Comparison of ENCODE assay signal across 9 mouse cellular contexts in the genomic region with DNA sequence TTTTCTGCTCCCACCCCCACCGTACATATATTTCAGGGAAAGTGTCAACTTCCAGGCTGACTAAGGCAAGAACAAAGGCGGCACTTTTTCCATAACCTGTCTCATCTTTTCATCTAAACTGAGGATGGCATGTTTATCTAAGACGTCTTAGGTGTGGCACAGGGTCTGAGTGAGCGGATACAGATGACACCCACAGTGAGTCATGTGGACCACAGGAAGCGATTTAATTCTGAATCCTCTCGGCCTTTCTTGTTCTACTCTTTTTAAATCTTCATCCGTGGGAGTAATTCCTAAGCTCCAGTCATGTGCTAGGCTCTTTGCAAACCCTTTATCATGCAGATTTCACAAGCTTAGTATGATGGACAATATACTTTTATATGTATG.
DNase-seq lines count a peak whose midpoint lies in the region; ATAC-seq lines count a peak whose summit lies in the region.
"Had no signal": no experiment of that assay in that cellular context is flagged by ENCODE, and none has a peak within 500 bp of the region (broad histone marks: within the 10 kb centered on the region; RNA-seq: fewer than 3 reads in every experiment).

No protein-coding gene starts in this region.

- no peak overlapping the region for H3K4me3 ChIP-seq in heart, embryonic 15.5 days
- H3K4me3 ChIP-seq in lung, embryonic 16.5 days (ENCODE audit: low read length), result no peak overlapping the region
- H3K4me3 ChIP-seq in embryonic facial prominence, embryonic 12.5 days, result no peak overlapping the region
- no peak overlapping the region for H3K4me3 ChIP-seq in midbrain, embryonic 15.5 days
- H3K4me3 ChIP-seq: liver, embryonic 15.5 days had no signal

- H3K9me3 ChIP-seq in heart, embryonic 15.5 days (replicated peaks), result no peaks in the 10 kb centered on the region
- H3K9me3 ChIP-seq in lung, embryonic 16.5 days (ENCODE audit: control insufficient read depth, low read length), result no peaks in the 10 kb centered on the region
- no peaks in the 10 kb centered on the region for H3K9me3 ChIP-seq in embryonic facial prominence, embryonic 12.5 days
- H3K9me3 ChIP-seq in midbrain, embryonic 15.5 days, result no peaks in the 10 kb centered on the region
- H3K9me3 ChIP-seq: liver, embryonic 15.5 days had no signal

- H3K36me3 ChIP-seq in heart, embryonic 15.5 days, result no peaks in the 10 kb centered on the region
- no peaks in the 10 kb centered on the region for H3K36me3 ChIP-seq in lung, embryonic 16.5 days (ENCODE audit: control insufficient read depth, insufficient read depth, low read length)
- H3K36me3 ChIP-seq in embryonic facial prominence, embryonic 12.5 days, result no peaks in the 10 kb centered on the region
- H3K36me3 ChIP-seq in midbrain, embryonic 15.5 days (replicated peaks), result no peaks in the 10 kb centered on the region
- H3K36me3 ChIP-seq: liver, embryonic 15.5 days had no signal

- H3K4me1 ChIP-seq in heart, embryonic 15.5 days (replicated peaks), result peaks cover 12% of the 10 kb centered on the region
- H3K4me1 ChIP-seq in lung, embryonic 16.5 days (replicated peaks; ENCODE audit: control insufficient read depth, insufficient read depth, low read length), result peaks cover 16% of the 10 kb centered on the region
- peaks cover 23% of the 10 kb centered on the region for H3K4me1 ChIP-seq in embryonic facial prominence, embryonic 12.5 days
- peaks cover 12% of the 10 kb centered on the region for H3K4me1 ChIP-seq in midbrain, embryonic 15.5 days
- H3K4me1 ChIP-seq: liver, embryonic 15.5 days had no signal

- DNase-seq in heart, adult 9 months (ENCODE audit: low spot score in 2 of 2), result no peak
- no peak for DNase-seq in lung, postnatal 14 days
- no peak for DNase-seq in Muller cell, postnatal 12 days (ENCODE audit: inconsistent ontology term)
- no peak for DNase-seq in thymus, postnatal 0 days (ENCODE audit: low spot score)

- ATAC-seq in heart, embryonic 15.5 days (replicated peaks; ENCODE audit: insufficient number of reproducible peaks, insufficient read depth, low FRiP score, low read depth), result no peak
- ATAC-seq in lung, embryonic 16.5 days (ENCODE audit: low read depth), result 0 out of 2 replicates have a peak, but pooled peaks have one; percentile 8
- no peak for ATAC-seq in embryonic facial prominence, embryonic 12.5 days (ENCODE audit: insufficient number of reproducible peaks, insufficient read depth, low FRiP score, low TSS enrichment)
- no peak for ATAC-seq in midbrain, embryonic 15.5 days (replicated peaks)

- peak overlapping the region; percentile 50 for H3K4me2 ChIP-seq in heart, embryonic 15.5 days
- peak overlapping the region; percentile 40 for H3K4me2 ChIP-seq in lung, embryonic 16.5 days (ENCODE audit: low read depth, low read length)
- H3K4me2 ChIP-seq in embryonic facial prominence, embryonic 12.5 days (replicated peaks), result peak overlapping the region; percentile 19; the same call in 1 of the 2 replicates
- H3K4me2 ChIP-seq in midbrain, embryonic 15.5 days, result 0 out of 2 replicates have a peak overlapping the region, but pooled peaks have one; percentile 37
- H3K4me2 ChIP-seq: liver, embryonic 15.5 days had no signal

- no peak overlapping the region for H3K9ac ChIP-seq in heart, embryonic 15.5 days
- H3K9ac ChIP-seq in lung, embryonic 16.5 days (ENCODE audit: low read length), result no peak overlapping the region
- no peak overlapping the region for H3K9ac ChIP-seq in embryonic facial prominence, embryonic 12.5 days
- no peak overlapping the region for H3K9ac ChIP-seq in midbrain, embryonic 15.5 days
- H3K9ac ChIP-seq: liver, embryonic 15.5 days had no signal

- peak overlapping the region; percentile 57; the same call in 1 of the 2 replicates for H3K27ac ChIP-seq in heart, embryonic 15.5 days
- H3K27ac ChIP-seq in lung, embryonic 16.5 days (ENCODE audit: low read length), result peak overlapping the region; percentile 80
- H3K27ac ChIP-seq in embryonic facial prominence, embryonic 12.5 days, result peak overlapping the region; percentile 60; the same call in 1 of the 2 replicates
- H3K27ac ChIP-seq in midbrain, embryonic 15.5 days, result no peak overlapping the region
- H3K27ac ChIP-seq: liver, embryonic 15.5 days had no signal

- no peaks in the 10 kb centered on the region for H3K27me3 ChIP-seq in heart, embryonic 15.5 days
- no peaks in the 10 kb centered on the region; the same call in 1 of the 2 replicates for H3K27me3 ChIP-seq in lung, embryonic 16.5 days (ENCODE audit: control insufficient read depth, insufficient read depth, low read depth, low read length)
- no peaks in the 10 kb centered on the region for H3K27me3 ChIP-seq in embryonic facial prominence, embryonic 12.5 days
- no peaks in the 10 kb centered on the region for H3K27me3 ChIP-seq in midbrain, embryonic 15.5 days (replicated peaks)
- H3K27me3 ChIP-seq: liver, embryonic 15.5 days had no signal

- 71% methylated on average over 7 of the region's 7 CpGs for WGBS in heart, embryonic 15.5 days
- WGBS in lung, embryonic 16.5 days, result 48% methylated on average over 7 of the region's 7 CpGs
- WGBS in embryonic facial prominence, embryonic 12.5 days, result 63% methylated on average over 7 of the region's 7 CpGs
- WGBS in midbrain, embryonic 15.5 days, result 46% methylated on average over 7 of the region's 7 CpGs
